Mouse (Mus musculus): Measurements from ENCODE around the gene Oxsr1. TPM values are rescaled to one million over a fixed set of nuclear protein-coding genes. Genes with fewer than 3 reads are reported as not detected.

The Oxsr1 gene
- polyA plus RNA-seq, 1 experiment from 2014 or later, result 13.5 TPM

DNA sequence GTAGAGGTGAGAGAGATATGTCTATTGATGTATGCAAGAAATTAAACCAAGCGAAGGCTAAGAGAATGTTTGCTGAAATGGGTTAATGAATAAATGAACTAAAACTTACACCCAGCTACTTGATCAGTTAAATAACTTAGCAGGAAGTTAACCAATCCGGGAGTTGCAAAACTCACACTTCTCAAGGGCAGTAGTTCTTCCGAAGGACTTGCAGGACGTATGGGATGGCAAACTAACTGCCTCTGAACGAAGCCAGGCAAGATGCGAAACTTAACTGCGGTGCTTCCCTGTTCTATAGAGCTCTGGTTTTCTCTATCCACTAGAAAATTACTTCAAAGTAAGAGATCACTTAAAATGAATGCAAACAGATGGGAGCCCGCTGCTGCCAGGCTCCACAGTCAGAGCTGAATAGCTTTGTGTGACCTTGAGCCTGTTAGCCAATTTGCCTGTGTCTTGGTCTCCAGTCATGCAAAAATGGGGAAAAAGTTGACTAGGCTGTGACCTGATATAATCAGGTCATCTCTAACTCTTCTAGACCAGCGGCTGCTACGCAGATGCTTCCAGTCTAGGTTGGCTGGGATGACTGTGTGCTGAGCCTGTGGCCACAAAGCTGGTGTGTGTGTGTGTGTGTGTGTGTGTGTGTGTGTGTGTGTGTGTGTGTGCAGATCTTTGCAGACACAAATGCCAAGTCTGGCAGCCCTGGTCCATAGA lies 122.9 kb downstream of the Oxsr1 start:
- ATAC-seq (ENCODE audit: insufficient number of reproducible peaks, low FRiP score, low TSS enrichment, low read depth), result no peak
- DNase-seq (ENCODE audit: low spot score), result no peak
- H3K27ac ChIP-seq (replicated peaks; ENCODE audit: low read depth, low read length), result no peak overlapping the region
- H3K9me3 ChIP-seq (ENCODE audit: control insufficient read depth, low read length), result no peaks in the 10 kb centered on the region; the same call in 1 of the 2 replicates
- no peaks in the 10 kb centered on the region for H3K36me3 ChIP-seq (ENCODE audit: control insufficient read depth, insufficient read depth, low read length)
- no peak overlapping the region for H3K9ac ChIP-seq (ENCODE audit: low read length)
- H3K4me2 ChIP-seq (ENCODE audit: low read depth, severe bottlenecking), result no peak overlapping the region
- no peaks in the 10 kb centered on the region for H3K27me3 ChIP-seq (ENCODE audit: control insufficient read depth, insufficient read depth, low read length)
- WGBS, result 85% methylated on average over 10 of the region's 10 CpGs
- H3K4me3 ChIP-seq (ENCODE audit: low read depth, low read length), result no peak overlapping the region
- no peaks in the 10 kb centered on the region for H3K4me1 ChIP-seq (ENCODE audit: control insufficient read depth, insufficient read depth, low read length)

DNA sequence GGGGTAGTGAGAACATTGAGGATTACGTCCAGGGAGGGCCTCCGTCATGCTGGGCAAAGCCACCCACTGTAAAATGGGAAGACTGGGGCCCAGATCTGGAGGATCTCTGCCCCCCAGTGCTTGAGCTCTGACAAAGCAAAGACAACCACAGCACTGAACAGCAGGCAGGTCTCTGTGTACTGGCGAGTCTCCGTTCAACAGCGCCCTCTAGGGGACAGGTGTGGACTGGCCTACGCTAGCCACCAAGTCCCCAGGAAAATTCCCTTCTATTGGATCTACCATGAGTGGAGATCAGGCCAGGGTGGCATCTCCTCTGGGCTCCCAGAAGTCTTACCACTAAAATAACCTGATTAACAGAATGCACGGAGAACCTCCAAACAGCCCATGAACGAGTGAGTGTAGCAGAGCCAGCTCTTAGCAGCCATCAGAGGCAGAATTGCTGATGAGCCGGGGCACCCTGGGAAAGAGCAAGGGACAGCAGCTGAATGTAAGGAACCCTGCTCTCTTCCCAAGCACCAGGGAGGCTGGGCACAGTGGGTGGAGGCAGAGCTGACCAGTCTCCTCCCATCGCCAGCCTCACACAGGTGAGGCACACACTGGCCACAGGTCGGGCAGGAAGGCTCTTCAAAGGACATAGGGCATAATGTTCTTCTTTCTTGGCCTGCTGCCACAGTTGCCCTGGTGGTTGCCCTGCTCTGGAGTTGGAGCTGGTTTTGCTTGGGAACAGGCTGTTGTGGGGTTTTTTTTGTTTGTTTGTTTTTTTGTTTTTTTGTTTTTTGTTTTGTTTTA lies 129.8 kb downstream of the Oxsr1 start:
- H3K9me3 ChIP-seq (ENCODE audit: control insufficient read depth, low read length), result no peaks in the 10 kb centered on the region
- WGBS, result 31% methylated on average over 11 of the region's 11 CpGs
- H3K27ac ChIP-seq (replicated peaks; ENCODE audit: low read depth, low read length), result no peak overlapping the region
- H3K4me3 ChIP-seq (ENCODE audit: low read depth, low read length), result no peak overlapping the region
- H3K4me1 ChIP-seq (ENCODE audit: control insufficient read depth, insufficient read depth, low read length), result no peaks in the 10 kb centered on the region
- H3K4me2 ChIP-seq (ENCODE audit: low read depth, severe bottlenecking), result no peak overlapping the region
- H3K9ac ChIP-seq (ENCODE audit: low read length), result no peak overlapping the region
- no peaks in the 10 kb centered on the region for H3K27me3 ChIP-seq (ENCODE audit: control insufficient read depth, insufficient read depth, low read length)
- DNase-seq (ENCODE audit: low spot score), result peak; percentile 71
- no peaks in the 10 kb centered on the region for H3K36me3 ChIP-seq (ENCODE audit: control insufficient read depth, insufficient read depth, low read length)
- no peak for ATAC-seq (ENCODE audit: insufficient number of reproducible peaks, low FRiP score, low TSS enrichment, low read depth)

Other genes with a start within 250 kb of the Oxsr1 start
- gene Plcd1, start 228.9 kb downstream of the Oxsr1 start, polyA plus RNA-seq (2014; fragmentation: Nextera tagmentation; extraction: Ambion mirVana), result 18.8 and 22.0 TPM in 2 replicates
- 1.2 and 2.1 TPM in 2 replicates for gene Dlec1, start 219.9 kb downstream of the Oxsr1 start, polyA plus RNA-seq (2014; fragmentation: Nextera tagmentation; extraction: Ambion mirVana)
- 0.92 and 1.4 TPM in 2 replicates for gene Acaa1b, start 165.3 kb downstream of the Oxsr1 start, polyA plus RNA-seq (2014; fragmentation: Nextera tagmentation; extraction: Ambion mirVana)
- not detected in 2 replicates for gene Gm47289, start 163.3 kb downstream of the Oxsr1 start, polyA plus RNA-seq (2014; fragmentation: Nextera tagmentation; extraction: Ambion mirVana)
- not detected in 2 replicates for gene Slc22a13, start 113.3 kb downstream of the Oxsr1 start, polyA plus RNA-seq (2014; fragmentation: Nextera tagmentation; extraction: Ambion mirVana)
- gene Acaa1a, start 17.2 kb upstream of the Oxsr1 start, polyA plus RNA-seq (2014; fragmentation: Nextera tagmentation; extraction: Ambion mirVana), result 61.0 and 61.2 TPM in 2 replicates
- 9.5 and 10.6 TPM in 2 replicates for gene Myd88, start 19.0 kb upstream of the Oxsr1 start, polyA plus RNA-seq (2014; fragmentation: Nextera tagmentation; extraction: Ambion mirVana)
- gene Xylb, start 35.0 kb upstream of the Oxsr1 start, polyA plus RNA-seq (2014; fragmentation: Nextera tagmentation; extraction: Ambion mirVana), result 12.7 and 13.2 TPM in 2 replicates
- not detected in 2 replicates for gene Slc22a14, start 43.1 kb upstream of the Oxsr1 start, polyA plus RNA-seq (2014; fragmentation: Nextera tagmentation; extraction: Ambion mirVana)
- 62.0 and 82.3 TPM in 2 replicates for gene Acvr2b, start 79.7 kb upstream of the Oxsr1 start, polyA plus RNA-seq (2014; fragmentation: Nextera tagmentation; extraction: Ambion mirVana)
- 49.2 and 54.4 TPM in 2 replicates for gene Exog, start 122.5 kb upstream of the Oxsr1 start, polyA plus RNA-seq (2014; fragmentation: Nextera tagmentation; extraction: Ambion mirVana)